ENCODE assay signal across 43 mouse cellular contexts in genomic region chr10:75819882-75820281, GRCm38 (mm10). TPM values are rescaled to one million over a fixed set of nuclear protein-coding genes. Genes with fewer than 3 reads are reported as not detected.
"Had no signal": no experiment of that assay in that cellular context is flagged by ENCODE, and none has a peak within 500 bp of the region (broad histone marks: within the 10 kb centered on the region; RNA-seq: fewer than 3 reads in every experiment).

No protein-coding gene starts in this region.

- H3K36me3 ChIP-seq: heart, embryonic 10.5 days; heart, embryonic 12.5 days; hindbrain, embryonic 13.5 days; hindbrain, embryonic 15.5 days; kidney, embryonic 15.5 days; limb, embryonic 13.5 days; limb, embryonic 15.5 days; liver, embryonic 12.5 days had no signal

- H3K4me3 ChIP-seq: heart, embryonic 10.5 days; heart, embryonic 12.5 days; hindbrain, embryonic 13.5 days; hindbrain, embryonic 15.5 days; kidney, embryonic 15.5 days; limb, embryonic 13.5 days; limb, embryonic 15.5 days; liver, embryonic 12.5 days had no signal

- ATAC-seq: hindbrain, postnatal 0 days; intestine, embryonic 16.5 days; liver, embryonic 12.5 days had no signal

- H3K27ac ChIP-seq: heart, embryonic 10.5 days; hindbrain, embryonic 13.5 days; hindbrain, embryonic 15.5 days; hindbrain, postnatal 0 days; kidney, embryonic 15.5 days; kidney, postnatal 0 days; limb, embryonic 13.5 days; limb, embryonic 15.5 days; liver, embryonic 12.5 days; liver, embryonic 14.5 days had no signal

- H3K4me1 ChIP-seq: heart, embryonic 10.5 days; heart, embryonic 12.5 days; hindbrain, embryonic 13.5 days; hindbrain, embryonic 15.5 days; kidney, embryonic 15.5 days; limb, embryonic 13.5 days; limb, embryonic 15.5 days; liver, embryonic 12.5 days had no signal

- H3K27me3 ChIP-seq: hindbrain, embryonic 13.5 days; hindbrain, embryonic 15.5 days; kidney, embryonic 15.5 days; limb, embryonic 13.5 days; limb, embryonic 15.5 days had no signal

- DNase-seq: gastrocnemius, postnatal 14 days; gastrocnemius, postnatal 36 days; heart, adult 18-20 months; heart, postnatal 10 days; heart, postnatal 36 days; kidney, adult 11 months; kidney, adult 2 months; kidney, adult 9 months; kidney, postnatal 14 days; kidney, postnatal 36 days; layer of hippocampus, adult 9-11 months; layer of hippocampus, postnatal 36 days; left cerebral cortex, postnatal 4 days had no signal

RNA-seq across cellular contexts. Expression of gene Gstt4, which starts 2.5 kb away (rescaled TPM):
- total RNA-seq: gastrocnemius, adult 18-20 months; gastrocnemius, adult 8-10 months; gastrocnemius, postnatal 14 days; gastrocnemius, postnatal 36 days; heart, adult 18-20 months; heart, adult 8-10 months; heart, postnatal 10 days; heart, postnatal 36 days; hematopoietic stem cell, adult 5-6 weeks; hindbrain, postnatal 0 days; layer of hippocampus, adult 18-20 months; layer of hippocampus, postnatal 14 days; layer of hippocampus, postnatal 36 days; left cerebral cortex, adult 18-20 months; left cerebral cortex, adult 8-10 months; left cerebral cortex, postnatal 10 days; left cerebral cortex, postnatal 25 days; left cerebral cortex, postnatal 4 days had no signal
- polyA plus RNA-seq: heart, embryonic 10.5 days; heart, embryonic 12.5 days; heart, embryonic 14.5 days; heart, embryonic 16.5 days; hindbrain, embryonic 11.5 days; hindbrain, embryonic 13.5 days; hindbrain, embryonic 15.5 days; hindbrain, postnatal 0 days; intestine, embryonic 14.5 days; intestine, embryonic 16.5 days; kidney, embryonic 15.5 days; kidney, postnatal 0 days; large intestine, adult 2 months; limb, embryonic 11.5 days; limb, embryonic 13.5 days; limb, embryonic 15.5 days; liver, adult 2 months; liver, embryonic 12.5 days had no signal

RNA-seq across cellular contexts. Expression of gene Gm20441, which starts 39.1 kb away (rescaled TPM):
- total RNA-seq: gastrocnemius, adult 18-20 months; gastrocnemius, adult 8-10 months; gastrocnemius, postnatal 14 days; gastrocnemius, postnatal 36 days; heart, adult 18-20 months; heart, adult 8-10 months; heart, postnatal 10 days; heart, postnatal 36 days; hematopoietic stem cell, adult 5-6 weeks; hindbrain, postnatal 0 days; layer of hippocampus, adult 18-20 months; layer of hippocampus, adult 8-10 months; layer of hippocampus, postnatal 14 days; layer of hippocampus, postnatal 36 days; left cerebral cortex, adult 18-20 months; left cerebral cortex, adult 8-10 months; left cerebral cortex, postnatal 10 days; left cerebral cortex, postnatal 25 days; left cerebral cortex, postnatal 4 days; liver, adult 2 months had no signal
- polyA plus RNA-seq: heart, embryonic 10.5 days; heart, embryonic 12.5 days; heart, embryonic 14.5 days; heart, embryonic 16.5 days; hindbrain, embryonic 11.5 days; hindbrain, embryonic 13.5 days; hindbrain, embryonic 15.5 days; hindbrain, postnatal 0 days; intestine, embryonic 14.5 days; intestine, embryonic 16.5 days; kidney, adult 2 months; limb, embryonic 13.5 days; liver, embryonic 12.5 days had no signal
